Mouse (Mus musculus) heart, adult 18-20 months (tissue): ENCODE data around the gene Abtb2. TPM values are rescaled to one million over a fixed set of nuclear protein-coding genes. Genes with fewer than 3 reads are reported as not detected.

Experiments
- DNase-seq, 2 experiments: peaks; one replicate each; pipeline ENCODE4 v3.0.0; 2021 to 2022; ENCODE audit warnings: mixed read lengths in 1 of 2
- long read RNA-seq, 2 experiments: library from polyadenylated mRNA; stranded (forward); transcript quantifications; one replicate each; pipeline ENCODE4 v2.0.0; 2021
- total RNA-seq, 2 experiments: library from RNA; stranded (reverse); gene quantifications; 2 replicates each; pipeline ENCODE4 v1.2.3; 2021

The Abtb2 gene
- 10 to 100 TPM; 22.1 to 26.7 TPM for total RNA-seq
- long read RNA-seq, experiment 1, full-length matches to known transcripts = 15 of 27 reads
- long read RNA-seq, experiment 1, partial matches to known transcripts = 10 of 27 reads
- long read RNA-seq, experiment 1, other reads (novel, unspliced or antisense) = 2 of 27 reads
- long read RNA-seq, experiment 2, full-length matches to known transcripts = 3 of 10 reads
- long read RNA-seq, experiment 2, partial matches to known transcripts = 3 of 10 reads
- long read RNA-seq, experiment 2, other reads (novel, unspliced or antisense) = 4 of 10 reads

DNA sequence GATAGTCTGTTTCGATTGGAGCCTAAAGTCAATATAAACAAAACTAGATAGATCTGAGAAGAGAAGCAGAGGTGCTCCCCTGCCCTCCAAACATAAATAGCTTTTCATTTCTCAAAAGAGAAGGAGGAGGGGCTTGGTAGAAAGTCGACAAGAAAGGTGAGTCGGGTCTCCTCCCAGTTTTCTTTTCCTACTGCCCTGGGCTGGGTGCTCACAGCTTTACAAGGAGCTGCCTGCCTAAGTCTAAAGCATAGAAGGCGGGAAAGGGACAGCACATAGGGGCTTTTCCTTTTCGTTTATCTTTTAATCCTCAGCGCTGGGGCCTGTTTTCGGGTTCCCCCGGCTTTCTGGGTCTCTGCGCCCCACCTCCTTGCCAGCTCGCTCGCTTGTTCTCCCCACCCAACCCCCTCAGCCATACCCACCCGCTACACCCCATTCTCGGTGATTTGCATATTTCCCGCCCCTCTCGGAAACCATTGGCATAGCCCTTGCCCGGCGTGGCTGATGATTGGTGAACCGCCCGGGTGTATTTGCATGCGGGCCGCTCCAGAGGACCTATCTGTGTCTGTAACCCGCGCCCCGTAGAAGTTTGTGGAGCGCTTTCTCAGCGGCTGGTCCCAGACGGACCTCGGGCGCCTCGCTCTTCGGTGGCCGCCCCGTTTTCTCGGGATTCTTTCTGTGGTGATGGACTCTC, at the start of gene Abtb2:
TSS of gene Abtb2 (plus strand) at position 579 of the 691 bp plus-strand sequence.
- DNase-seq = peak; percentile 96 to 97

DNA sequence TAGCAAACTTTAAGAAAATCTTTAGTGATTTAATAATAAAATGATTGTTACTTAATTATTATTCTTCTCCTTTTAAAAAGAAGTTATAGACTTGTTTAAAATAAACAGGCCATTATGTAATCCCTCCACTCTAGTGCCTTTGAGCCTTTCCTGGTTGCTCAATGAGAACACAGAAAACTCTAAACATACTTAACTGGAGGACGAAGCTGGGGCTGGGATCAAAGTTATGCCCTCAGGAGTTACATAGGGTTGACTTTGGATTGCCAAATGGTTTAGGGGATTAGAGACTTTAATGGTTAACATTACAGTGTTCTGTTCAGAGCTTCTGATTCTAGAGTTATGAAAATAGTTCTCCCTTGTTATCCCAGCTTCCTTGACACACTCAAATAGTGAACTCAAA, 49.6 kb upstream of the Abtb2 start:
- DNase-seq = no peak

DNA sequence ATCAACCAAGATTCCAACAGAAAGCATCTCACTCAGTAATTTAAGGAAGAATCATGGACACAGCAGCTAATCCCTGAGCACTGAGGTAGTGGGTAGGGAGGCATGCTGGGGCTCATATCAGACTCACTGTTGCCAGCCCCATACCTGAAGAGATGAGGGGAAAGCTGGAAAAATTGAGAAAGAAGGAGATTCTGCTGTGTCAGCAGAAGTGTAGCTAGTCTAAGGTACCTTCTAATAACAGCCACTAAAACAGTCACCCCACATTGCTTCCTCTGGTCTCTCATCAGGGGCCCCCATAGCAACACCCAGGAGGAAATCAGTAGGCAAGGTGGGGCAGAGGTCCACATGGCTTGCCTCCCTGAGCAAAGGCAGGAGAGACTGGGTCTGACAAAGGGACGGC, 40.5 kb upstream of the Abtb2 start:
- DNase-seq = no peak

DNA sequence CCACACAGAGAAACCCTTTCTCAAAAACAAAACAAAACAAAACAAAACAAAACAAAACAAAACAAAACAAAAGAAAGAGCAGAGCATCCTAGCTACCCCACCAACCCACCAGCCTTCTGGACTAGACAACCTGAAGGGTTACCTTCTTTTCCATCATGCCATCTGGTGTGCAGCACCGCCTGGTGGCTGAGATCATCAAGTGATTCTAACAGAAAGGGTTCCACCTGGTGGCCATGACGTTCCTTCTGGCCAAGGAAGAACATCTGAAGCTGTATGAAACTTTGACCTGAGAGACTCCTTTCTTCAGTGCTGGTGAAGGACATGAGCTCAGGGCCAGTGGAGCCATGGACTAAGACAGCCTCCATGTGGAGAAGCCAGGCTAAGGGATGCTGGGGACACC, 19.0 kb upstream of the Abtb2 start:
- DNase-seq = peak; percentile 57 to 81

DNA sequence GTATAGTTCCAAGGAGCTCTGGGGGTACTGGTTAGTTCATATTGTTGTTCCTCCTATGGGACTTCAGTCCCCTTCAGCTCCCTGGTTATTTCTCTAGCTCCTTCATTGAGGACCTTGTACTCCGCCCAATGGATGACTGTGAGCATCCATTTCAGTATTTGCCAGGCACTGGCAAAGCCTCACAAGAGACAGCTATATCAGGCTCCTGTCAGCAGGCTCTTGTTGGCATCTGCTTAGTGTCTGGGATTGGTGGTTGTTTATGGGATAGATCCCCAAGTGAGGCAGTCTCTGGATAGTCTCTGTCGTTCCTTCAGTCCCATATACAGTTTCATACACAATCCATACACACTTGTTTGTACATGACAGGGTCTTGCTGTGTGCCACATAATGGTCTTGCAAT, 15.8 kb upstream of the Abtb2 start:
- peak; percentile 41 to 62 for DNase-seq

DNA sequence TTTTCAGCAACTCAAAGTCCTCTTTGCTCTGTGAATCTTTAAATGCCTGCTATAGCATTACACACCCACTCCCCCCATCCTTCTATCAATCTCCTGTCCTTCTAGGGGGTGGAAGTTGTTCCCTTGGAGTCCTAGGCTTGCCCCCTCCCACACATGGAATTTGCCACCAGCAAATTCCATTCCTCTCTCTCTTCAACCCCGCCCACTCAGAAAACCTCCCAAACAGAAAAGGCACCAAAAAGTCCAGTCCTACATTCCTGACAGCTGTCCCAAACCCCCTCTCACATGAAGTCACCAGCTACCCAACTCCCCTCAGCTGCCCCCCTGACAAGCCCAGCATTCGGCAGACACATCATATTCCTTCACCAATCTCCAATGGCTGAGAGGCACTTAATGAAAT, 12.1 kb upstream of the Abtb2 start:
- no peak for DNase-seq

DNA sequence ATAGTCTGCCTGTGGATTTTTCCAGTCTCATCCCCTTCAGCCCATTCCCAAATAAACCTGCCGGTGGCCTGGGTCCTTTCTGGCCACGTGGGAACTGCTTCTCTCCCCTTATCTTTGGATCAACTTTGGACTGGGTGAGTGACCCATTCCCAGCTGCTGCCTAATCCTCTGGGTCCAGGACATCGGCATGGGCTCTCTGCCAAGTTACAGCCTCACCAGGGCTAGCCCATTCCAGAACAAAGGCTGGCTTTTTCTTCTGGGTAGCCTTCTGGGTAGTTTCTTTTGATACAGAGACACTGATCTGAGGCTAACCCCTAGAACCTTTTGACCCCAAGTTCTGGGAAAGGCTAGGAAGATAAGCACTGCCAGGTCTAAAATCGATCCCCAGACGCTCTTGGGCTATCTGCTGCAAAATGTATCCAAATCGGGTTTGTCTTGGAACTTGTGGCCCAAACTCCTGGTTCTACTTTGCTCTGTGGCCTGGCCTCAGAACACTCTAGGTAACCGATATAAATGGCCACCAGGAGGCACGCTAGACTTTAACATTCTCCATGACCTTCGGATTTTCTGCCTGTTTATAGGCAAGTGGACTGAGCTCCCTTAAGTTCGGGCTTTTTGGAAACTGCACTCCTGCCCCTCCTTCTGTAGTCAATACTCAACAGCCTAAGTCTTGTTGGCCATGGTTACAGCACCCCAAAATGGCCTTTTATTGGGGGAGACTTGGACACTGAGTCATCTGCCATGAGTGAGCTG, 9.8 kb upstream of the Abtb2 start:
- peak in 1 of 2 experiments; percentile 44 for DNase-seq

DNA sequence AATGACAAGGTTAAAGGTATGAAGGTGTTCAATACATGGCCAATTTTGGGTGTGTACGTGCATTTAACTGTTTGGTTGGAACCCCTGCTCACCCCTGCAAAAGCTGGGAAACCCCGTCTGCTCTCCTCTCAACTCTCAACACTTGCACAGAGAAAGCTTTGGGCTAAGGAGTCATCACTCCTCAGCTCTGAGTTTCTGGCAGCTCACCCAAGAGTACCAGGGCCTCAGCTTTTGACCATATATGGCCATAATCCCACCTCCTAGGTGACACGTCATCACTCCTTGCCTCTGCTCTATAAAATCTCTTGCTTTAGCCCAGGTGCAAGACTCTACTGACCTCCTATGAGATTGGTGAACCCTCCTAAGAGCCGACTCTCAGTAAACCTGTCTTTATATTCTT, 5.2 kb upstream of the Abtb2 start:
- no peak for DNase-seq

DNA sequence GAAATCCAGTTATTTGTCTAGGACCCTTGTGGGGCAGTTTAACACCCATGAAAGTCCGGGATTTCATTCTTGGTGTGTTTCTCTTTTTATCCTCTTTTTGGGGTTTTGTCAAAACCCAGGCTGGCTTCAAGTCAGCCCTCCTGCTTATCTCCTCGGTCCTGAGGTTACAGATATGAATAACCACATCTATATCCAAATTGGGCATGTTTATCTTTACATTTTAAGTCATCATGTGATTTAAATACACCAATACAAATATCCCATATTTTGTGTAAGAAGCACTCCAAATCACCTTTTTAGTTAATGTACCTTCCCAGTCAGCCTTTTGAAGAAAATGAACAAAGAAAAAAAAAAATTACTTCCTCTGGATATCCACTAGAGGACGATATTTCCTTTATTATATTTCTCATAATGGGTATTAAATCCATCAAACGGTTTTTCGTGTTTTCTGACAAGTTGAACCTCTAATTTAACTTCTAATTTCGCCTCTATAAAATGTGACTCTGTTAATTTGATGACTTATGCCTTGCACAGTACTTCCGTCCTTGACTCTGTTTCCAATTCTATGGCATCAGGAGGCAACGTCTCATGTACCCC, 1.6 kb upstream of the Abtb2 start:
- DNase-seq = no peak

DNA sequence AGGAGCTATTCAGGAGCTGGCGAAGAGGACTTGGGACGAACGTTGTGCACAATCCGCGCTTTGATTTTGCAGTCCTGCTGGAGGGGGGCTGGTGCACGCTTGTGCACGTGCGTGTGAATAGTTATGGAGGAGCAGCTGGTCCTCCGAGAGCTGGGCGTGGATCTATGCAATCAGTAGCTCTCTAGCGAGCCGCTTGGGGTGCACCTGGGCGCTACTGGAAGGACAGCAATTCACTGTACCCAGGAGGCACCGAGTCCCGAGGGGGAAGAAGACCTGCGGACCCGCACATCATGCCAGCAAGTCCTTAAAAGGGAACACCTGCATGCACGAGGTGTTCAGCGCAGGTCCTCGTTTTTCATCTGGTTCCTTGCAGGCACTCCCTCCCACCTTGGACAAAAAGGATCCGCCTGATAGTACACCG, 929 bp upstream of the Abtb2 start:
- no peak for DNase-seq

DNA sequence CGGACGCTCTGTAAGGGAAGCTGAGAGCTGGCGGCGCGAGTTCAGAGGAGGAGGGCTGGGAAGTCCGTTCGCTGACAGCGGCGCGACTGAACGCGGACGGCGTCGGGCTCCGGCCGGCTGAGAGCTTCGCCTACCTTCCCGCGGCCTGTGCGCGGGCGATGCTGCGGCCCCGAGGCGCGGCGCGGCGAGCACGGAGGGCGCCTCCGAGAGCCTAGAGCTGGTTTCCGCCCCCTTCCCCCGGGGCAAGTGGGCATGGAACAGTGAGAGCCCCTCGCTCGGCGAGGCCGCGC, 258 bp downstream of the Abtb2 start:
- DNase-seq = no peak

DNA sequence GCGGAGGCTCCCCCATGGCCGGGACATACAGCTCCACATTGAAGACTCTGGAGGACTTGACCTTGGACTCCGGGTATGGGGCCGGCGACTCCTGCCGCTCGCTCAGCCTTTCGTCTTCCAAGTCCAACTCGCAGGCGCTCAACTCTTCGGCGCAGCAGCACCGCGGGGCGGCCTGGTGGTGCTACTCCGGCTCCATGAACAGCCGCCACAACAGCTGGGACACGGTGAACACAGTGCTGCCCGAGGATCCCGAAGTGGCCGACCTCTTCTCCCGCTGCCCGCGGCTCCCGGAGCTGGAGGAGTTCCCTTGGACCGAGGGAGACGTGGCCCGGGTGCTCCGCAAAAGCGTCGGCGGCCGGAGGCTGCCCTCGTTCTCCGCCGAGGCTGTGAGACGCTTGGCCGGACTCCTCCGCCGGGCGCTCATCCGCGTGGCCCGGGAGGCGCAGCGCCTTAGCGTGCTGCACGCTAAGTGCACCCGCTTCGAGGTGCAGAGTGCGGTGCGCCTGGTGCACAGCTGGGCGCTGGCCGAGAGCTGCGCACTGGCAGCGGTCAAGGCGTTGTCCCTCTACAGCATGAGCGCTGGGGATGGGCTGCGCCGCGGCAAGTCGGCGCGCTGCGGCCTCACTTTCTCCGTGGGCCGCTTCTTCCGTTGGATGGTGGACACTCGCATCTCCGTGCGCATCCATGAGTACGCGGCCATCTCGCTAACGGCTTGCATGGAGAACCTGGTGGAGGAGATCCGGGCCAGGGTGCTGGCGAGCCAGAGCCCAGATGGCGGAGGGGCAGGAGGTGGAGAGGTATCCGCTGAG, 807 bp downstream of the Abtb2 start:
- peak; percentile 66 to 79 for DNase-seq

DNA sequence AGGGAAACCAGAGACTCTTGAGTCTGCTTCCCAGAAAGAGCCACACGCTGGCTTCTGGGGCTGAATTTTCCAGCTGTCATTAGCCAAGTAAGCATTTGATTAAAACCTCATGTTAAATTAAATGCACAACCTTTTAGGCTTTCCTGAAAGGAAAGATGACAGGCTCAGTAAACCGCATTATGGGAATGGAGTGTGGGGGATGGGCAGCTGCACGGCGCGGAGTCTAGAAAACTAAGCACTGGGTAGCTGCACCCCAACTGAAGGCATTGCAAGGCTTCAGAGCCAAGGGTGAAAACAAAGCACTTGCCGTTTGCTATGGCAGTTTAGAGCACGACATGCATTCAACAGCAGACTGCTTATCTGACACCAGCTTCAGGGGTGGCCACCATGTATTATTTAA, 2.1 kb downstream of the Abtb2 start:
- DNase-seq = no peak

DNA sequence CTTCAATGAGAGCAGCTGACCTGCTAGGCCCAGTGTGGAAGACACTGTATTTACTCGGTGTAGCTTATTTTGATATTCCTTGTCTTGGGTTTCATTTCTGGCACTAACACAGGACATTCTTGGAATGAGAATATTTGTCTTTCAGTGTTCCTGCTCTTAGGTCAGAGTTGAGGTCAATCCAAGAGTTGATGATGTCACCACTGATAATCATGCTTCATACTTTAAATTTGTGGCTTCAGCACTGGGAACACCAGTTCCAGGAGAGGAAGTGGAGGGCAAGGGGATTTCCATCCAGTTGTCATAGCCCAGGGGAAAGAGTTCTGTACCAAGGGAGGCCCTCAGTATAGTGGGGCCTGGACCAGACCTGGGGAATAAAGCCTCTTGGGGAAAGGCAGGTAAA, 3.6 kb downstream of the Abtb2 start:
- no peak for DNase-seq

DNA sequence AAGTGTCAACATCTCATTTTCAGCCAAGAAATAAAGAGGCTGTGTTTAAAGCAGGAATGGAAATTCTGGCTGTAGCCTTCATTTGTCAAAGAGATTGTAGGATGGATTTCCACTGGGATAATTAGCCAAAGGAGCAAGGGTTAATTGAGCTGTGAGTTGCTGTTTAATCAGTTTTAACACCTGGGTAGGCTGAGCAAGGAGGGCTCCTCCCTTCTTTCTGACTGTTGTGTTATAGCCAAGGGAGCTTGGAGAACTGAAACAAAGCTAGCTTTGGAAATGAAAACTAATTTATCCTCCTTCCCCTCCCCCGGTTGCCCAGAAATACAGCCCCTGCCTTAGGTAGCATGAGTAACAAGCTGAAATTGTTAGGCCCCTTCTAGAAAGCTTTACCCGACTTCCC, 6.2 kb downstream of the Abtb2 start:
- DNase-seq = no peak

DNA sequence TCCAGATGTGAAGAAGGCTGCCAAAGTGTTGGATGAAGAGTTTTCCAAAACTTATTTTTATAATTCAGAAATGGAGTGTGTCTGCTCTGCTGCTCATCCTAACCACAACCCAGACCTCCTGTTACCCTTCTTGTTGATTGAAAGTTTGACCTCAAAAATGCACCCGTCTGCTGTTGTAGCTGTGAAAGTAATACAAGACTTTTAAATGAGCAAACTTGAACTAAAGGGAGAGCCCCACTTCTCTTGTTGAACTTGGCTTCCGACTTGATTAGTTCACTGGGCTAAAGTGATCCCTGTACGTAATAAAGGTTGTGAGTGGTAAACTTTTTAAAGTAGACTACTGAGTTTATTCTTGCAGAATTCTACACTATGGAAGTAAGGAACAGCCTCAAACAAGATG, 10.3 kb downstream of the Abtb2 start:
- no peak for DNase-seq

DNA sequence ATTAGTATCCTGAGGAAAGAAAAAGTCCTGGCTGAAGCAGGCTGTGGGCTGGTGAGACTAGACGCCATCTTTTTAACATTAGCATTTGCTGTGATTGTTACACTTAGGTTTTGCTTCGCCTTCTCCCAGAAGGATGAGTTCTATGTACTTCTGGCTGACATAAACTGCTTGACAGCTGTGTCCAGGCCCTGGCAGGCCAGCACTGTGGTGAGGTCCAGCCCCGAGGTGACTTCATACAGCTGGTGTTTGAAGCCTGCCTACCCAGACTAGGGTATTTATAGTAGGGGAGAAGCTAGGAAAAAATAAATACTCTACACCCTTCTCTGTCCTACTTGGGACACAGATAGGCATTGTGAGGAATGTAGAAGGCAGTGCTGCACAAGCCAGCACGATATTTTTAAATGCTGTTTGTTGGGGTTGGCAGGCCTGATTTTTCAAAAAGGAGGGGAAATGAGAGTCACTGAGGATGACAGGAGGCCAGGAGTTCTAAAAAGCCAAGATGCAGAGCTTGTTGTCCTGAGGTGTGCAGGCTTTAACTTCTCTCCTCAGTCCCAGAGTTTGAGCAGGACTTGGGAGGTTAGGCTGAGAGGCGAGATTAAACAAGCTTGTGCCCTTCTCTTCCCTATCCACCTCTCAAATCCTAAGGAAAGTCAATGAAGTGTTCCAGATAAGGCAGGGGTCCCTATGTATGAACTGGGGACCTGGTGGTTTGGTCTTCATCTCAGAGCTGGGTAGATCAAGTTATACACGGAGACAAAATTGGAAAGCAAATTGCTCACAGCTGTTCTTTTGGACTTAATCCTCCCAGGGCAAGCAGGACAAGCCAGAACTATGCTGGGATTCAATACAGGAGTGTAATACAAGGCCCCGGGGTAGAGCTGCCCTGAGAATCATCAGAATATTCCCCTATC, 11.9 kb downstream of the Abtb2 start:
- peak; percentile 78 to 87 for DNase-seq

DNA sequence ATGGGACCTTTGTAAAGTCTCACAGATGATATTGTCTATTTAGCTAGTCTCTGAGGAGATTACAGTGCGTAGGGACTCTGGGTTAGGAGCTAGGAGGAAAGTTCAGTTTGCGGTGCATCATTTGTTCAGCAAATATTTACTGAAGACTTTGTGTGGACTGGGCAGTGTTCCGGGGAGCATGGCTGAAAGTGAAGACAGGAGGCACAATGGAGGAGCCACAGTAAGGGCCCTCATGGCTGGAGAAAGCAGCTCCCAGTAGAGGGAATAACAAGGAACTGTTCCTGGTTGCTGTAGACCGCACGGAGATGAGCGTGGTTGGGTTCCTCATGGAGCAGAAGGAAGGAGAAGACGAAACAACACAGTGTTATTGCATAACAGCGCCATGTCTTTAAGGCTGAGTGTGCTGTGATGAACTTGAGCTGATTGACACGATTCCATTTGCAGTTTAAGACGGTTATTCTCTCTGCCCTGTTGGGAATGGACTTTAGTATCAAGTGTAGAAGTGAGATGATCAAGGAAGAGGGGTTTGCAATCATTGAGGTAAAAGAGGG, 12.6 kb downstream of the Abtb2 start:
- DNase-seq = no peak

DNA sequence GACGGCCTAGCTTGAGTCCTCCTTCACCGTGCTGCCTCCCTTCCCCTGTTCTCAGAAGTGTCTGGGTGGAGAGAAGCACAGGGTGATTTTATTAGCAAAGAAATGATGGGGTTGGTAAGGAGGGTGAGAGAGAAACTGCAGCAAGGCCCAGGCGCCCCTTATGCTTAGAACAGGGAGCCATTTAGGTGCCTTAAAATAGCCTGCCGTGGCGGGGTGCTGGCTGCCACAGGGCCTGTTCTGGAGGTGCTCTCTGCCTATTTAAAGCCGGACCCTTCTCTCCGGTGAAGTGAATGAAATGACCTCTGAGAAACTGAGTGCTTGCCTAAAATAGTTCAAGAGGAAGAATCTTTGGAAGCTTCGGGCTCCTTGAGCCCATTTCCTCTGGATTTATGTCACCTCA, 14.6 kb downstream of the Abtb2 start:
- peak; percentile 41 to 42 for DNase-seq

DNA sequence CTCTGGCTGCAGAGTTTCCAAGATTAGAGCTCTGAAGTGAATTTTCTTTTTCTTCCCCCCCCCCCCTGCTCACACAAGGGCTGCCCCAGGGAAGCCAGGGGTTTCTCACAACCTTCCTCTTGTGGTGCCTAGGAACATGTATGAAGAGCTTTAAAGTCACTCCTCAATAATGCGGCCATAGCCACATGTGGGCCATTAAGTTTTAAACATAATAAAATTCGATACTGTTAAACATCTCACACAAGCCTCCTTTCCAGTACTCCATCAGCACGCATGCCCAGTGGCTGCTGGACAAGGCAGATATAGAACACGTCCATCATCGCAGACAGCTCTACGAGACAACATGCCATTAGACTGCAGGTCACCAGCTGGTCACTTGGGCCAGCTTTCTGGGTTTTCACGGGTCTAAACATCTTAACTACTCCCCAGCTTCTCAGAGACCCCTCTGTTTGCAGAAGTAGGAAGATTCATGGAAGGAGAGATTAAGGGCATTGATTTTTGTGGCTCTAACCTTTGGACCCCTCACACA, 15.3 kb downstream of the Abtb2 start:
- DNase-seq = no peak

DNA sequence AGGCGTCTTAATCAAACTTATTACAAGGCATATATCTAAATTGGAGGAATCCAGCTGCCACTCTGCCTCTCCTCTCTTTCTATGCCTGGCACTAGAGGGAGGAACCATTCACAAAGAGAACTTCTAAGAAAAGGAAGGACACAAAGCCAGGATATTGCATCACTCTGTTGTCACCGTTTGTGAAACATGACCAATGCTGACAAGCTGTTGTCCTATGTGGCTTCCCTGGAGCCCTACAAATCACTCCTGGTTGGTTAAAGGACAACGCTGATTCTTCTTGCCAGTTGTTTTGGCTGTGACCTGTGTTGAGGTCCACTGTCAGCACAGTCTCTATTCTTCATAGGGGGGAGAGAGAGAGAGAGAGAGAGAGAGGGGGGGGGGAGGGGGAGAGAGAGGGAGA, 17.2 kb downstream of the Abtb2 start:
- DNase-seq = peak; percentile 59 to 64
